Mouse (Mus musculus): Measurements from ENCODE around the gene Ankrd28.

Ankrd28 gene

DNA sequence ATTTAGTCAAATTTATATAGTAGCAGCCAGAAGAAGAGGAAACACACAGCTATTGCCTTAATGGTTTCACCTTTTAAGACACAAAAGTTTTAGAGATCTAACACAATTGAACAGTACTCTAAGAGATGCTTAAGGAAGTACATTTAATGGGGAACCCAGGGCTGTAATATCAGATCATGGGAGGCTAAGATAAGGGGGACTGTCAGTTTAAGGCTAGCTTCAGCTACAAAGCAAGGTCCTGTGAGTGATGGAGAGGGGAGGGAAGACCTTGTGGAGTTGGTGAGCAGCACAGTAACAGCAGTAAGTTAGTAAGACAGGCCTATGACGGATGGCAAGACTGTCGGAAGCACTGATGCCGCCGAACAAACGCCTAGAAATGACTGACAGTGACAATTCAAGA, 113.1 kb downstream of the Ankrd28 start:
- no peak for DNase-seq (ENCODE audit: low spot score in 2 of 2)

DNA sequence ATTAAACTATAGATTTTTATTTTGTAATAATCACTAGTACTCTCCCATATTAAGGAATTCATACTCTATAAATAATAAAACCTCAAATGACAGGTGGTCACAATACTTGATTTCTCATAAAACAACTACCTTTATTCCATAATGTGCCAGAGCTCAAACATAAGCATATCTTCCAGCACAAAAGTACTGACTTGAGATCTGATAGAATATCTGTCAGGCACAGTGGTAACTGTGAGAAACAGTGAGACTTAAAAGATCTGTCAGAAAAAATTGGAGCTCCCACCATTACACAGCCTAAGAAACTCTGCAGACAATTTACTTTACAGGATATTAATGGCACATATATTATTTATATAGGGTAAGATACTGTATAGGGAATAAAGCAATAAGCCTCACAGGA, 114.8 kb downstream of the Ankrd28 start:
- DNase-seq (ENCODE audit: low spot score in 2 of 2): no peak

DNA sequence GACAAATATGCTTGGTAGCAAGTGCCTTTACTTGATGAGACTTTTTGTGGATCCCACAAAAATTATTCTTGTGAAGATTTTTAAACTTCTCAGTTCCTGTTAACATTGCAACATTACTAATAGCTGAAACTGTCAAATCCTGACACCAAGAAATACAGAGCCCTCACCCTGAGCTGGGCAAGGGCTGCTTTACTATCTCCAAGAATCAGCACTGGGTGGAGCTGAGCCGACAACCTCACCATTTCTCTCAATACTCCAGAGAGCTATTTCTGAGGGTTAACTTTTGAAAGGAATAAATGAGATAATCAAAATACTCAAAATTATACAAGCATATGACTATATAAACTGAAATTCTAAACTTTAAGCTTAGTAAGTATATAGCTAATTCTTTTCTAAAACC, 121.1 kb downstream of the Ankrd28 start:
- no peak for DNase-seq (ENCODE audit: low spot score in 2 of 2)

DNA sequence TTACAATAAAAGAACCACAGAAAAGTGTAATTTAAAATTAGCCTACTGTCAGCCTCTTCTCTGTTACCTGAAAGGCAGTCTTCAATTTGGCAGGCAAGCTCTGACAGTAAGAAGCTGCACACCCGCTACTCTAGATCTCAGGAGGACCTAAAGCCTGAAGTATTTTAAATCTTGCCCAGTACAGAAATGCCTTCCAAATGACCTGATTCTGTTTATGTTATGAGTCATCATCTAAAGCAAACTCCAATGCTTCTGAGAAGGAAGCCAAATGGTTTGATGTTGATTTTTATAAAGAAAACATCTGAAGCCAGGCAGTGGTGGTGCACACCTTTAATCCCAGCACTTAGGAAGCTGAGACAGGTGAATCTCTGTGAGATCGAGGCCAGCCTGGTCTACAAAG, 130.1 kb downstream of the Ankrd28 start:
- DNase-seq (ENCODE audit: low spot score in 2 of 2): no peak

DNA sequence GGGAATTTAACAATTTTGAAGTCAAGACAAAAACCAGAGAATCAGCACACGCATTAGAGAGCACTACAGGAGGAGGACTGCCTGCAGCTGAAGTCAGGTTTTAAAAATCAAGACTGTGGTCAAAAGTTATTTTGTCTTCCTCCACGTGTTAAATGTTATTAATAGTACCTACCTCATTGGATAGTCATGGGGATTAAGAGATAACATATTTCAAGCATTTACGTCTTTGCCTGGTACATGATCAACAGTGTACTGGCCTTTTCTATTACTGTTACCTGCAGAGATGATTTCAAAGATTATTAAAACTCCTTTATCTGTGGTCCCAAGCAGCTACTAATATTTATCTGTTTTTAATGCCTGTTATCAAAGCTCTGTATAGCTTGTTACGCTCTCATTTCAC, 132.7 kb downstream of the Ankrd28 start:
- DNase-seq (ENCODE audit: low spot score in 2 of 2): no peak

DNA sequence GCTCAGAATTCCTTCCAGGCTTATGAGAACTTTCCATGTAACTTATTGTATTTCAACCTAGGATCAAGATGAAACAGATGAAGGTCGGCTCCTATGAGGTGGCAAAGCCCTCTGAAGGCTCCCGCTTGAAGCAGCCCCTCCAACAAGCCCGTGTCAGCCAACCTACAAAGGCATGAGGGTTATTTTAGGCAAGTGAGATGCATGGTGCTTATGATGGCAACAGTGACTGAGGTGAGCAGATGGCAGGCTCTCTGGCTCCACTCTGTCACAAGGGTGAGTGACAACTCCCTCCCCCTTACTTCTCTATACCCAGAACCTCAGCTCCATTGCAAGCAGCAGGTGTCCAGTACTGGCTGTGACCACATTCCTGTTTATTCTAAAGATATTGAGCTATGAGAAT, 133.1 kb downstream of the Ankrd28 start:
- DNase-seq (ENCODE audit: low spot score in 2 of 2): no peak

DNA sequence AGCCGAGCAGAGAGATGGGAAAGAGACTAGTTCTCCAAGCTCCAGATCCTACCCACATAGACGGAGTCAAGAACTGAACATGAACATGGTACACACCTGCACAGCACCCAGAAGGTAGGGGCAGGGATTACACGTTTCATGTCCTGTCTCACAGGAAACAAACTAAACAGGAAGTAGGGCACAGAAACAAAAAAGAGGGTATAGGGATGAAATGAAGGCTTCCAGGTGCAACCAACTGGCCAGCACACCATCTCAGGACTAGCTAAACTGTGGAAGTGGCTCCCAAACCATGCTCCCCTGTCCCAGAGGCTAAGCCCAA, 133.5 kb downstream of the Ankrd28 start:
- peak in 1 of 2 experiments; percentile 23 for DNase-seq (ENCODE audit: low spot score in 2 of 2)

DNA sequence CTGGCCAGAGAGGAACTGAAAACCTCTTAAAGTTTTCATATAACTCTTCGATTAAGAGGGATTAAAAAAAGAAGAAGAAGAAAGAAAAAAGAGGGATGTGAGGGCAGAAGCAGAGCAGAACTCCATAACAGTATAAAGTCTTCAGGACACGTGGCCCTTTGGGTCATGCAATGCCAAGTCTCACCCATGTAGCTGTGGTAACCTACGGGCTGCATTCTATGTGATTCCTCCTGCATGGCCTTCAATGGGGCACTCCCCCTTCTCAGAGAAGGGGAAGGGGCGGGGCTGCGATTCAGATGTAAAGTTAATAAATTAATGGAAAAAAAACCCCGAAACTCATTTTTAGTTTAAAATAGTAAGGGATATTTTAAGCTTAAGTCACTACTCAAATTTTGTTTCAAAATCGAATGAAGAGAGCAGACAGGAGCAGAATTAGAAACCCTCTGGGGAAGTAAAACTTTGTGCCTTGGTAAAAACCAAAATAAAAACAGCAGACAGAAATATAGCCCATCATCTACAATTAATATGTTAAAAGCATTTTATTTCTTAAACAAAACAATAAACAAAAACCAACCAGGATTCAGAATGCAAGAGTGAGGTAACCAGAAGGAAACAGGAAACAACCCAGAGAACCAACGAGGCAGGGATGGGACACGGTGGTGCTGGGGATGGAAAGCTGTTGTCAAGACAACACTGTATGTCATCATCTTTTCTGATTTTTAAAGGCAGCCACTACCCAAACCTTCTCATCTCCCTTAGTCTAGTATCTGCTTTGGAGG, 134.1 kb downstream of the Ankrd28 start:
- no peak for DNase-seq (ENCODE audit: low spot score in 2 of 2)

DNA sequence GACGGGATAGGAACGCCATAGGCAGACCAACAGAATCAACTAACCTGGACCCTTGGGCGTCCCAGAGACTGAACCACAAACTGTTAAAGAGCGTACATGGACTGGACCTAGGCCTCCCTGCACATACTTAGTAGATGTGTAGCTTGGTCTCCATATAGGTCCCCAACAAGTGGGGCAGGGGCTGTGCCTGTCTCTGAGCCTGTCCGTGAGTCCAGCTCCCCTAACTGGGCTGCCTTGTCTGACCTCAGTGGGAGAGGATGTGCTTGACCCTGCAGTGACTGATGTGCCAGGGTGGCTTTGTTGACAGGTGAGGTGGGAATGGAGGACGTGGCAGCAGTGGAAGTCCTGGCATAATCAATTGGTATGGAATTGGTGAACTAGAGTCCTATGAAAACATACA, 137.9 kb downstream of the Ankrd28 start:
- no peak for DNase-seq (ENCODE audit: low spot score in 2 of 2)

DNA sequence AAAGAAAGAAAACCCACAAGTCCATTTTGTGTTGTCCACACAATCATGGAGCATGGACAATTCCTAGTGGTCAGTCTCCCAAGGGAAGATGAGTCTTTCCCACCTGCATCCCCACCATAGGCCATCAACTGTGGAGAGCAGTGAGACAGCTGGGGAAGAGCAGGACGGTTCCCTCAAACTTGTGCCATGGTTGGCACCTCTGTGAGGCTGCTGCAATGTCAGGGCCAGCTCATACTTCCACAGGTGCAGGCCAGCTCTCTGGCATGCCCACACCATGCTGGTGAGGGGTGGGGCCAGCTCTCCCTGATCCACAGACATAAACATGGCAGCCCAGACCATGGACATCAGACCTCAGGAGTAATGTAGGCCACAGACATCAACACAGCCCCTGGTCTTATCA, 144.2 kb downstream of the Ankrd28 start:
- DNase-seq (ENCODE audit: low spot score in 2 of 2): no peak

DNA sequence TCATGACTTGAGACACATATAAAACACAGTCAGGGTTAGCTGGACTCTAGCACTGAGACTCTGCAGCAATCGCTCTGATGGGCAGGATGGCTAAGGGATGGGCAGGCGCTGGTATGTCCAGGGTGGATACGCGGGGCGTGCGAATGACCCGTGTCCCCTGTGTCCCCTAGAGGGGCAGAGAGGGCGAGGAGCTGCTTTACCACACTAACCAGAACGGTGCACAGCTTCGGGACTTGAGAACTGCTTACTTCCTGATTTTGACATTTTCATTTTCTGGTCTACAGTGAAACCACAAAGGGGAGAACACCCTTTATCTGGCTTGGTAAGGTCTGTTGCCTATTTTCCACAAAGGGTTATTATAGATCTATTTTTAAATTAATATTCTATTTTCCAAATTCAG, 144.8 kb downstream of the Ankrd28 start:
- DNase-seq (ENCODE audit: low spot score in 2 of 2): no peak

DNA sequence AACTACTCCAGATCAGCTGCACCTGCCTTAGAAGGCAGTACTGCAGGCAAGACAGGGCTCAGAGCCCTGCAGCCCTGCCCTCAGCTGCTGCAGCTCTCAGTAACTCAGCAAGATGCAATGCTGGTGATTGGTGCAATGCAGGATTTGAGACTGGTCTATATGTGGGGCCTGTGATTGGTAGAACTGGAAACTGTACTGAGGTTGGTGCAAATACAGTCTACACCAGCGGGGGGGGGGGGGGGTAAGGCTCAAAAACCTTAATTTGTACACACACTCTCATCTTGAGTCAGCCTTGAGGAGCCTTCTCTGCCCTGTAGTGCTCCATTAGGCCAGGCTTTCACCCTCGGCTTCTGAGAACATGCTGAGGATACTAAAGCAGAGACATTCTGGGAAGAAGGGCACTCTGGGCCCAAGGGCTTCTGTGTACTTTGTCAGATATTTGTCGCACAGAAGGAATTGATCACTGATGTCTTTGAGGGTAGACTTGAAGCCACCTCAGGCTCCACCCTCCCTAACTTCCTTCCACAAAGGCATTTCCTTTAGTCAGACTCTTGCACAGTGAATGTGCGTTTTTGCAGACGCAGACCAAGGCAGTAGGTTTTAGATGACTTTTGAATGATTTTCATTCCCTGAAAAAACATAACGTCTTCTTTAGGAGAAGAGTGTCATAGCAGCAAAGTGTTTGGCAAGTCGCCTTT, 146.0 kb downstream of the Ankrd28 start:
- no peak for DNase-seq (ENCODE audit: low spot score in 2 of 2)

DNA sequence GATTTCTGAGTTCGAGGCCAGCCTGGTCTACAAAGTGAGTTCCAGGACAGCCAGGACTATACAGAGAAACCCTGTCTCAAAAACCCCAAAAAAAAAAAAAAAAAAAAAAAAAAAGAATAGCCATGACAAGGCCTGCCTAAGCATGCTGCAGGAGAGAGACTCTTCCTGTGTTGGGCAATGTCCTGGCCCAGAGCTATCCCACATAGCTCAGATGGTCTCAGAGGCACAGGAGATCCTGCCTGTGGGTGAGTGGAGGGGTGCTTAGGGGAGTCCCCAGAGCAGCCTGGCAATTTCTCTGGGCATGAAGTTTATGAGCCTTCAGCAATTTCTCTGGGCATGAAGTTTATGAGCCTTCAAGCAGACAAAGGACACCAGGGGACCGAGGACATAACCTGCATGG, 146.8 kb downstream of the Ankrd28 start:
- DNase-seq (ENCODE audit: low spot score in 2 of 2): no peak

DNA sequence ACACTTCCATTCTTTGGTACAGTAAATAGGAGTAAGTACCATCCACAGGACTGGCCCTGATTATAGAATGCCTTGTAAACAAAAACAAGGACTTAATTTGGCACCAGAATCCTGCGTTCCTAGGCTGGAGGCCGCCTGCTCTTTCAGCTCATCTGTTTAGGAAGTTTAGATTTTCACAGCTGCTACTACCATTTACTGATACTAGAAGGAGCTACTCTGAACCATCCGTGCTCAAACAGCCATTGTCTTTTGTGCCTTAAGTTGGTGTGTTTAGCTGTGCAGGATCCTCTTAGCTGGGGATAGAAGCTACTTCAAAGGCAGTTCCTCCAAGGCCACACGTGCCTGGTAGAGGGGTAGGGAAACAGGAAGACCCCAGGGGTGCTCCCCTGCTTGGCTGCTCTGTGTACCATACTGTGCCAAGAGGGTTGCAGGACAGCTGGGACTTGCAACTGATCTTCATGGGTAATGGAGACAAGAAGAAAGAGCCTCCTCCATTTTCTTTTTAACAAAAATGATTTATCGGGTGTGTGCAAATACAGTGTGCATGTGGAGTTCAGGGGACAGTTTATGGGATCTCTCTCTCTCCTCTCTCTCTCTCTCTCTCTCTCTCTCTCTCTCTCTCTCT, 148.4 kb downstream of the Ankrd28 start:
- no peak for DNase-seq (ENCODE audit: low spot score in 2 of 2)

DNA sequence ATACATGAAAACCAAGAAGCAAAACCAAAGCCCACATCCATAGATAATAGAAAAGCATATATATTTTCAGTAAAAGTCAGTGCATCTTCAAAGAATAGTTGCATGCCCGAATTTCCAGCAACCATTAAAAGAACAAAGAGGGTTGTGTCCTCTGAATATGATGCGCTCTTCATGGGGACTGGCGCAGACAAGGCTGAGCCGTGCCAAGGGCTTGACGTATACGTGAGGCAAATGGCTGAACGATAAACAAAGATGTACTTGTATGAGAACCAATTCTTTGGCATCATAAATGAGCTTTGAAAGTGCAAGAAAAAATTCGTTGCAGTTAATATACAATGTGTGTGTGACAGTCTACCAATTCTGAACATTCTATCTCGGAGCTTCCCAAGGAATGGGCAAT, 149.2 kb downstream of the Ankrd28 start:
- no peak for DNase-seq (ENCODE audit: low spot score in 2 of 2)

DNA sequence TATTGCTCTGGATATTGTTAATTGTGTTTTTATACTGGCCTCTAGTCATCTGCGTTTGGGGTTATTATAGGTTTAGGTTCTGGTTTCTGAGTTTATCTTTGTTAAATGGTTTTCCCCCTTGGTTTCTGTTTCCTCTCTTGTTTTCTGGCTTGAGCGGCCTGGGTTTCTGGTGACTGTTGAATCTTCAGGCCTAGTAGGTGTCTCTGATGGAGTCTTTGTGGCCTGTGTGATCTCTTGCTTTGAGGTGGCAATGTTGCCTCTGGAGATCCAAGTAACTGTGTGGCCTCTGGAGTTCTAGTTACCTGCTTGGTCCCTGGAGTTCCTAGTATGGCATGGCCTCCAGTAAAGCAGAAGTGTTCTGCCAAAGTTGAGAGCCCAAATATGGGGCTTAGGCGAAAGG, 149.8 kb downstream of the Ankrd28 start:
- DNase-seq (ENCODE audit: low spot score in 2 of 2): no peak

DNA sequence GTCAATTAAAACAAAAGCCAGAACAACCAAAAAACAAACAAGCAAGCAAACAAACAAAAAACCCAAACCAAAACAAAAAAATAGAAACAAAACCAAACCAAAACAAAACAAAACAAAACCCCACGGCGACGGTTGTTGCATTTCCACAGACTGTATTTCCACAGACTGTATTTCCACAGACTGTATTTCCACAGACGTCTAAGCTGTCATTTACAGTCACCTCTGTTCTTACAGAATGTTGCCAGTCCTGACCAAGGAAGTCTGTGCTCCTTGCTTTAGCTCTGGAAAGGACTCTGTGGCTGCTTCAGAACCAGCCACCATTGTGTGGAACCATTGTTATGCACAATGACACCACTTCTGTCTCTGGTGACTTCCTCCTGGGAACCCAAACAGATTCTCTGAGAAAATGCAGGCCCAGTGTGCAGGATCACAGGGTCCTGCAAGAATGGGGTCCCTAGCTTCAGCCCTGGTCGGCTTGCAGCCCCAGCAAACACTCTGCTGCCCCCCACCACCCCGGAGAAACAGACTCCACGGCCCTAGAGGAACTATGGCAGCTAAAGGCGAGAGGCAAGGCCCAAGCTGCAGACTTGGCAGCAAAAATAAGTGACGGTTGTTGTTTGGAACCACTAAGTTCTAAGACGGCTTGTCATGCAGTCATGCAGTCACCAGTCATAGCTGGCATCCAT, 158.7 kb downstream of the Ankrd28 start:
- DNase-seq (ENCODE audit: low spot score in 2 of 2): no peak

DNA sequence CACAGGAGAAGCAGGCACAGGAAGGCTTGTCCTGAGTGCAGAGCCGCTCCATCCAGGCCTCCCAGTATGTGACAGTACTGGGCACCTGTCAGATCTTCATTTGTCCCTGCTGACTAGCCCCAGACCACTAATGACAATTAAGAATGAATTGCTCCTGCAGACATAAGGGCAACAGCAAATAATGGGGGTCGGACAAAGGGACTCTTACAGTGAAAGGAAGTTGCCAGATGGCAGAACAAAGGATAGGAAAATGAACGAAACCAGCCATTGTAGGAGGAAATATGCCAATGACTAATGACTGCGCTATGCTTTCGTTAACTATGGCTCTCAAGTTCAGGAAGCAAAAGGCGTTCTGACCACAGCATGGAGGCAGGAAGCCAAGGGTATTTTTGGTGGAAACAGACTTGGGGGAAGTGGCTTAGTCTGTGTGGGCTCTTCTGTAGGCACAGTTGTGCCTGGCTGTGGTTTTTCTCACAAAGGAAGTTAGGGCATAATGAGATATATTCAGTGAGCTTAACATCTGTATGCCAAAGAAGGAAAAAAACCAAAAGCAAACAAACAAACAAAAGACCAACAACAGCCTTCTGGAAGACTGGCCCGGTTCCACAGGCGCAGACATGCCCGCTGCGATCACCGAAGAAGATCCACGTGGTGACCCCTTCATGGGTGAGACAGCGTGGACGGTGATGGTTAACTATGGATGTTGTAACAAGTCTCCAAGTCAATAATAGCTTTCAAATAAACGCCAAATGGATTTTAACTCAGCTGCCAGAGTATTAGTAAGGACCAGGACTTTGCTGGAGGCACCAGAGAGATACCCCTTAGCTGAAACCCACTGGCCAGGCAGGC, 160.6 kb downstream of the Ankrd28 start:
- DNase-seq (ENCODE audit: low spot score in 2 of 2): peak; percentile 44 to 46

DNA sequence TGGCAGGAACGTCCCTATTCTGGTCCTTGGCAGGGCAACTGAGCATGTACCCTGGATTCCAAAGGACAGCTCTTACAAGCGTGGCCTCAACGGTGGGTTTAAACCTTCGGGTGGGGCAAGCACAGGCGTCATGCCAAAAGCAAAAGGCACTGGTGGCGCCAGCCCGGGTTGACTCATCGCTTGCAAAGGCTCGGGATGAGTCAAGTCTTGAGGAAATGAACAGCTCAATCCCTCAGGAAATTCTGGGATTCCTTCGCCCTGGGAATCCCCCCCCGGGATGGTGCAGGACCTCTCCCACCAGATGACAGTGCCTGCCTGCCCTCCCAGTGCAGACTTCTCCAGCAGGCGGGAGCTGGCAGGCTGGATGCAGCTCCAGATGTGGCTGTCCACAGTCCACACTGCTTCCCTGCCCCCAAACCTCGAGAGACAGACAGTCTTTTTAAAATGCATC, 161.3 kb downstream of the Ankrd28 start:
- DNase-seq (ENCODE audit: low spot score in 2 of 2): peak in 1 of 2 experiments; percentile 33

DNA sequence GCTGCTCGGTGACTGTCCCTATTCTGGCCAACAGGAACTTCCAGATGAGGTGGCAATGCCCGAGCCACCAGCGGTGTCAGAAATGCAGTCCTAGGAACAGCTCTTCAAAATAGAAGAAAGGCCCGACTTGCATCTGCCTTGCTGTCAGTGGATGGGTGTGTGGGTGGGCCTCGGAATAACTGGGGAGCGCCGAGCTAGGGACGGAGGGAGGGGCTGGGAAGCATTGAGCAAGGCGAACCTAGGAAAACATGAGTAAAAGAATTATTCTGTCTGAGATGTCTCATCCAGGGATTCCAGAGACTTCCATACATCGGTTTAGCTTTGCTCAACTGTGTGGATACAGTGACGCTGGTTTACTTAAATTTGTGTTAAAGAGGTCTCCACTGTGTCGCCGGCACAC, 162.1 kb downstream of the Ankrd28 start:
- DNase-seq (ENCODE audit: low spot score in 2 of 2): peak in 1 of 2 experiments; percentile 1

DNA sequence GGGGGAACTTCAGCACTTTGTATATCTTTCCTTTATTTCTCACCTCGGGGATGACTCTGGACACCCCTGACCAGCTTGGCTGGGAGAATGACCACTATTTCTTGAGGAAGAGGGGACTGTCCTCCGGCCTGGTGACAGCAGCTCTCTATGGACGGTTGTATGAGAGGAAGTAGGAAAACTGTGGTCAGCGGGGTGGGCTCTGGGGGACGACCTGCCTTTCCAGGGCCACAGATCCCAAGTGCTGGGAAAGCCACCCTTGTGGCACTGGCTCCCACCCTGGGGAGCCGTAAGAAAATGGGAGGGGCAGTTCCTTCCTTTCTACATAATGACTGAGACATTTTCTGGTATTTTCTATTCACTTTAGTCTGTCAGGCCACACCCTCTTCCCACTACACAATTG, 162.7 kb downstream of the Ankrd28 start:
- DNase-seq (ENCODE audit: low spot score in 2 of 2): peak in 1 of 2 experiments; percentile 2

Data from thymus, postnatal 10 days (tissue).